ENCODE assay signal across 25 mouse cellular contexts in the genomic region with DNA sequence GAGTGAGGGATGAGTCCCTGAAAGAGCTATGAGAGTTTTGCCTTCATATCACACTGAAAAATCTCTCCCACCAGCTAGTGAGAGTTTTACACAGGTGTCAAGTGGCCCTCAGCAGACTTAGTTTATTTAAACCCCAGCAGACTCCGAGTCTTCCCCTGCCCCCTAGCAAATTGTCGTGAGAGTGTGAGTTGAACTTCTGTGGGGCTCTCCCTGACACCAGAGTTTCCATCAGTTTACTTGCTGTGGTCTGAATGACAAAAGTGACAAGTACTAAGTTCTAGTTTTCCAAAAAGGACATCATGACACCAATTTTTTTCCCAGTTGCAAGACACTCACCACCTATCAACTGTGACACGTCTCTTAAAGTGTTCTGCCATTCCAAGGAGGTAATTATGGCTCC. TPM values are rescaled to one million over a fixed set of nuclear protein-coding genes. Genes with fewer than 3 reads are reported as not detected.
A peak's percentile ranks its signal among the peaks of the same experiment; 100 is the strongest.
DNase-seq lines count a peak whose midpoint lies in the region; ATAC-seq lines count a peak whose summit lies in the region.
"Had no signal": no experiment of that assay in that cellular context is flagged by ENCODE, and none has a peak within 500 bp of the region (broad histone marks: within the 10 kb centered on the region; RNA-seq: fewer than 3 reads in every experiment).

No protein-coding gene starts in this region.

- 69% methylated on average over 3 of the region's 3 CpGs for WGBS in hindbrain, embryonic 12.5 days

- no peak overlapping the region for H3K4me3 ChIP-seq in hindbrain, embryonic 12.5 days
- H3K4me3 ChIP-seq: embryonic facial prominence, embryonic 10.5 days; embryonic facial prominence, embryonic 13.5 days; erythroblast, embryonic 14.5 days; forebrain, embryonic 12.5 days; forebrain, embryonic 15.5 days; heart, embryonic 12.5 days; heart, embryonic 15.5 days; hindbrain, embryonic 15.5 days had no signal

- DNase-seq in CD4-positive, CD25-positive, alpha-beta regulatory T cell, adult 2 months (ENCODE audit: low read depth, low spot score) = peak; percentile 15
- no peak for DNase-seq in heart, postnatal 25 days (ENCODE audit: low spot score)
- no peak for DNase-seq in kidney, postnatal 14 days
- DNase-seq: adrenal gland, adult 2 months; adrenal gland, postnatal 14 days; cerebellum, adult 11 months; cerebellum, adult 8-10 months; cerebellum, postnatal 10 days; cerebellum, postnatal 36 days; embryo, embryonic 11 days; gastrocnemius, postnatal 25 days; heart, adult 18-20 months; heart, postnatal 10 days; heart, postnatal 4 days had no signal

- H3K9ac ChIP-seq in hindbrain, embryonic 12.5 days = no peak overlapping the region
- H3K9ac ChIP-seq: embryonic facial prominence, embryonic 13.5 days; forebrain, embryonic 12.5 days; forebrain, embryonic 15.5 days; heart, embryonic 12.5 days; heart, embryonic 15.5 days; hindbrain, embryonic 15.5 days had no signal

- no peaks in the 10 kb centered on the region for H3K27me3 ChIP-seq in hindbrain, embryonic 12.5 days
- H3K27me3 ChIP-seq: embryonic facial prominence, embryonic 13.5 days; forebrain, embryonic 12.5 days; forebrain, embryonic 15.5 days; heart, embryonic 12.5 days; heart, embryonic 15.5 days; hindbrain, embryonic 15.5 days had no signal

- H3K27ac ChIP-seq in hindbrain, embryonic 12.5 days = no peak overlapping the region
- H3K27ac ChIP-seq: embryonic facial prominence, embryonic 10.5 days; embryonic facial prominence, embryonic 13.5 days; forebrain, embryonic 12.5 days; forebrain, embryonic 15.5 days; heart, embryonic 15.5 days; hindbrain, embryonic 15.5 days had no signal

- intact Hi-C loops in heart, postnatal 25 days (cut with DNase I) = no loop called here

- H3K9me3 ChIP-seq in hindbrain, embryonic 12.5 days (replicated peaks) = no peaks in the 10 kb centered on the region
- H3K9me3 ChIP-seq: embryonic facial prominence, embryonic 10.5 days; embryonic facial prominence, embryonic 13.5 days; forebrain, embryonic 12.5 days; forebrain, embryonic 15.5 days; heart, embryonic 12.5 days; heart, embryonic 15.5 days; hindbrain, embryonic 15.5 days had no signal

- no peaks in the 10 kb centered on the region for H3K4me1 ChIP-seq in hindbrain, embryonic 12.5 days
- H3K4me1 ChIP-seq: embryonic facial prominence, embryonic 10.5 days; forebrain, embryonic 12.5 days; forebrain, embryonic 15.5 days; heart, embryonic 12.5 days; hindbrain, embryonic 15.5 days had no signal

- no peak overlapping the region for H3K4me2 ChIP-seq in hindbrain, embryonic 12.5 days (replicated peaks)
- H3K4me2 ChIP-seq: embryonic facial prominence, embryonic 13.5 days; forebrain, embryonic 12.5 days; forebrain, embryonic 15.5 days; heart, embryonic 12.5 days; heart, embryonic 15.5 days; hindbrain, embryonic 15.5 days had no signal

- ATAC-seq in CD4-positive, CD25-positive, alpha-beta regulatory T cell, adult 4 months = peak; percentile 71
- ATAC-seq in inflammation-experienced regulatory T-cells, adult 6 months = peak; percentile 41
- ATAC-seq in hindbrain, embryonic 12.5 days (ENCODE audit: low FRiP score) = no peak
- ATAC-seq: forebrain, embryonic 15.5 days had no signal

- H3K36me3 ChIP-seq in hindbrain, embryonic 12.5 days = peaks cover 14% of the 10 kb centered on the region

RNA-seq across cellular contexts. Expression of a gene that starts 16.3 kb away (rescaled TPM):
- polyA plus RNA-seq in CD4-positive, CD25-positive, alpha-beta regulatory T cell, adult 4 months (2017; shearing (Covaris generic)) = 100 to 1,000 TPM; 400 to 440 TPM
- polyA plus RNA-seq in inflammation-experienced regulatory T-cells, adult 6 months (2017; shearing (Covaris generic)) = 100 to 1,000 TPM; 424 to 529 (median 465) TPM
- 1,000 to 10,000 TPM; 1,536 to 1,541 TPM for total RNA-seq in heart, postnatal 25 days (2021)
- polyA plus RNA-seq in hindbrain, embryonic 12.5 days (2016; fragmentation: Nextera tagmentation; extraction: Ambion mirVana) = 444 and 517 TPM in 2 replicates

RNA-seq across cellular contexts. Expression of a gene that starts 16.6 kb away (rescaled TPM):
- 100 to 1,000 TPM; 133 to 152 TPM for polyA plus RNA-seq in CD4-positive, CD25-positive, alpha-beta regulatory T cell, adult 4 months (2017; shearing (Covaris generic))
- 100 to 1,000 TPM; 125 to 146 (median 127) TPM for polyA plus RNA-seq in inflammation-experienced regulatory T-cells, adult 6 months (2017; shearing (Covaris generic))
- 10 to 100 TPM; 25.7 to 26.3 TPM for total RNA-seq in heart, postnatal 25 days (2021)
- polyA plus RNA-seq in hindbrain, embryonic 12.5 days (2016; fragmentation: Nextera tagmentation; extraction: Ambion mirVana) = 64.6 and 68.9 TPM in 2 replicates

RNA-seq across cellular contexts. Expression of a gene that starts 50.3 kb away (rescaled TPM):
- 10 to 100 TPM; 30.6 to 51.0 TPM for polyA plus RNA-seq in CD4-positive, CD25-positive, alpha-beta regulatory T cell, adult 4 months (2017; shearing (Covaris generic))
- polyA plus RNA-seq in inflammation-experienced regulatory T-cells, adult 6 months (2017; shearing (Covaris generic)) = 10 to 100 TPM; 31.0 to 32.0 (median 31.7) TPM
- total RNA-seq in heart, postnatal 25 days (2021) = 10 to 100 TPM; 13.6 to 15.2 TPM
- 30.4 and 35.5 TPM in 2 replicates for polyA plus RNA-seq in hindbrain, embryonic 12.5 days (2016; fragmentation: Nextera tagmentation; extraction: Ambion mirVana)

RNA-seq across cellular contexts. Expression of a gene that starts 58.7 kb away (rescaled TPM):
- under 1 TPM in 1 of 2 experiments, not detected in 1; 0.24 TPM for polyA plus RNA-seq in CD4-positive, CD25-positive, alpha-beta regulatory T cell, adult 4 months (2017; shearing (Covaris generic))
- under 1 TPM in 2 of 3 experiments, not detected in 1; 0.34 to 0.37 TPM for polyA plus RNA-seq in inflammation-experienced regulatory T-cells, adult 6 months (2017; shearing (Covaris generic))
- not detected for total RNA-seq in heart, postnatal 25 days (2021)
- polyA plus RNA-seq in hindbrain, embryonic 12.5 days (2016; fragmentation: Nextera tagmentation; extraction: Ambion mirVana) = 1.7 and 2.1 TPM in 2 replicates
- total RNA-seq: heart, adult 18-20 months; heart, postnatal 10 days; heart, postnatal 4 days had no signal
- polyA plus RNA-seq: erythroblast, embryonic 14.5 days had no signal
